Mouse (Mus musculus): Measurements from ENCODE around the gene Gpr62. TPM values are rescaled to one million over a fixed set of nuclear protein-coding genes. Genes with fewer than 3 reads are reported as not detected.
A peak's percentile ranks its signal among the peaks of the same experiment; 100 is the strongest.

The Gpr62 gene
- total RNA-seq, 2 experiments from 2014 or later: 9.2 to 10.4 TPM

DNA sequence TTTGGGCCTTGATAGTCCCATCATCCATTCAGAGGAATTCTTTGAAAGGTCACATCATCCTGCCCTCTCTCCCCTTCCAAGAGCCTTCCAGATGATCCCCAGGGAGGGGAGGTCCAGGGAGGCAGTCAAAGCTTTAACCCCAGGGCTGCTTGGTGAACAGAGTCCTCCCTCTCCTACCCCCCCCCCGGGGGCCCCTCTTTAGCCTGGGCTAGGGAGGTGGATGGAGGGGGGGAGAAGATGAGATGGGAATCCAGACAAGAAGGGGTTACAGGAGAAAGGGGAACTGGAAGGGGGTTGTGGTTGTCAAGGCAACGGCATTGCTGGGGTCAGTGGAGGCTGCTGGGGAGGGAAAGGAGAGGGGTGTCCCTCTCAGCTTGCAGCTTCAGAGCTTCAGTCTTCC lies 45.1 kb downstream of the Gpr62 start:
- DNase-seq: no peak

DNA sequence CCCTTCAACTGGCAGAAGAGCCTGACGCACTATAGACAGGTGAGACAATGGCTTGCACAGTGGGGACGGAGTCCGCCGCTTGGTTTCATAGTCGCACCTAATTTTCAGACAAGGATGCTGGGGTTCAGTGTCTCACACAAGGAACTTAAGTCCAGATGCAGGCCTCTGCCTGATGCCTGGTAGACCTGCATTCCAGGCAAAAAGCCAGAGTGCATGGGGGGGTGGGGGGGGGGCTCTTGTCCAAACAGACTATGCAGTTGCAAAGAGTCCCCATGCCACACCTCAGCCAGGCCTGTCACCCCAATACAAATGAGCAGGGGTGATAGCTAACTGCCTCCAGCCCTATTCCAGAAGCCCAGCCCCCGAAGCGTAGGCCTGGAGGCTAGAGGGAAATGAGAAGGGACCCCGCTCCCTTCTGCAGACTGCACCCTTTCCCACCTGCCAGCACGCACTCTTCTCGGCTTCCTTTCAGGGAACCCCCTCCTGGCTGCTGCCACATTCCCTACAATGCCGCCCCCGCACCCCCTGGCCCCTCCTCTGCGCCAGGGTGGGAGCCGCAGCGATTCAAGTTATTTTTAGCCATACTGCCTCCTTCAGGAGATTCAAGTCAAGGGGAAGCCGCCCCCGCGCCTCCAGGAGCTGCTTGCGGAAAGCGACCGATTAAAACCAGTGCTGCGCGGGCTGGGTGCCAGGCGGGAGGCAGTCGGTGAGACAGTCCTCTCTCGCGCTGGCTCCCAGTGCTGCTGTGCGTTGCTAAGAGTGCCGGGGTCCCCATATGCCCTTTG lies 47.7 kb downstream of the Gpr62 start:
- DNase-seq: peak; percentile 85

DNA sequence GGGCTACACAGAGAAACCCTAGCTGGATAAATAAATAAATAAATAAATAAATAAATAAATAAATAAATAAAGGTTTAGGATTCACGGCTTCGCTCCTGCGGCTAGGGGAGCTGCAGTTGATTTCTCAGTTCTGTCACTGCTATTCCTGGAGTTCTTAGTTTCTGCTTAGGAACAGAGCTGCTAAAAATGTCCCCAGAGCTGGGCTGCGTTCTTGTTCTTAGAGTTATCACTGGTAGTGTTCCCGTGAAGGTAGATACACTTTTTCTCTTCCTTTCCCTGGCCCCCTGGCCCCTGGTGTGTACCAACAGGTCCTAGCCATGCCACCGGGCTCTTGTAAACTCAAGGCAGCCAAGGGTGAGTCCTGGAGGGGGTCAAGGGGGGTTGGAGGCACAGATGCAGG lies 48.9 kb downstream of the Gpr62 start:
- DNase-seq: no peak

Other genes starting within 250 kb of the Gpr62 start
- 1 to 10 TPM in 1 of 2 experiments, under 1 TPM in 1; 0.97 to 1.6 TPM for gene Tlr9, start 243.3 kb downstream of the Gpr62 start, total RNA-seq (2021)
- gene Alas1, start 217.3 kb downstream of the Gpr62 start, total RNA-seq (2021): 100 to 1,000 TPM; 138 to 142 TPM
- 10 to 100 TPM; 10.6 to 12.2 TPM for gene Poc1a, start 184.9 kb downstream of the Gpr62 start, total RNA-seq (2021)
- gene Dusp7, start 97.3 kb downstream of the Gpr62 start, total RNA-seq (2021): 10 to 100 TPM; 86.0 to 88.6 TPM
- 100 to 1,000 TPM; 265 to 274 TPM for gene Rpl29, start 36.5 kb downstream of the Gpr62 start, total RNA-seq (2021)
- 10 to 100 TPM; 11.3 to 15.5 TPM for gene Acy1, start 27.6 kb downstream of the Gpr62 start, total RNA-seq (2021)
- 10 to 100 TPM; 11.3 to 11.9 TPM for gene Abhd14b, start 18.5 kb downstream of the Gpr62 start, total RNA-seq (2021)
- 10 to 100 TPM; 38.5 to 41.0 TPM for gene Abhd14a, start 18.3 kb downstream of the Gpr62 start, total RNA-seq (2021)
- gene Pcbp4, start 12.6 kb downstream of the Gpr62 start, total RNA-seq (2021): 100 to 1,000 TPM; 175 to 176 TPM
- 10 to 100 TPM; 35.0 to 38.1 TPM for gene Rrp9, start 10.0 kb upstream of the Gpr62 start, total RNA-seq (2021)
- 1 to 10 TPM; 3.1 to 3.2 TPM for gene Parp3, start 11.0 kb upstream of the Gpr62 start, total RNA-seq (2021)
- gene Iqcf1, start 34.0 kb upstream of the Gpr62 start, total RNA-seq (2021): not detected
- not detected for gene Iqcf5, start 48.6 kb upstream of the Gpr62 start, total RNA-seq (2021)
- gene Iqcf3, start 95.7 kb upstream of the Gpr62 start, total RNA-seq (2021): not detected
- gene Iqcf4, start 105.1 kb upstream of the Gpr62 start, total RNA-seq (2021): not detected
- gene Iqcf6, start 160.6 kb upstream of the Gpr62 start, total RNA-seq (2021): not detected
- 10 to 100 TPM; 64.9 to 80.7 TPM for gene Grm2, start 190.1 kb upstream of the Gpr62 start, total RNA-seq (2021)
- 10 to 100 TPM; 90.6 to 95.8 TPM for gene Tex264, start 220.0 kb upstream of the Gpr62 start, total RNA-seq (2021)

All from layer of hippocampus, postnatal 36 days (tissue).